Mouse (Mus musculus) naive thymus-derived CD4-positive, alpha-beta T cell, adult 2 months (primary cell): ENCODE measurements around the gene Stk11.
"Not testable (repeated sequence)": the region's sequence is repeated elsewhere in the genome, so short reads cannot be mapped to it uniquely, and the experiment has no call there.

Experiments
- DNase-seq: peaks from one replicate; pipeline ENCODE4 v3.0.0-alpha.2; 2011; ENCODE audit warnings: low read depth

Stk11 gene

GRCm38 (mm10) chr10:80157141-80157929, 41.7 kb downstream of the Stk11 start:
- no peak for DNase-seq

GRCm38 (mm10) chr10:80158307-80158986, 42.8 kb downstream of the Stk11 start:
- peak; percentile 81 for DNase-seq

- no peak for DNase-seq
These were observed 43.5 kb downstream of the Stk11 start for GRCm38 (mm10) chr10:80159021-80159560.

- DNase-seq: peak; percentile 100
These were observed 44.2 kb downstream of the Stk11 start for GRCm38 (mm10) chr10:80159561-80160454.

GRCm38 (mm10) chr10:80160455-80161371, 45.1 kb downstream of the Stk11 start:
- DNase-seq: peak; percentile 61

- no peak for DNase-seq
These were observed 46.1 kb downstream of the Stk11 start for GRCm38 (mm10) chr10:80161522-80162242.

GRCm38 (mm10) chr10:80162243-80162608, 46.6 kb downstream of the Stk11 start:
- no peak for DNase-seq

GRCm38 (mm10) chr10:80162716-80163299, 47.2 kb downstream of the Stk11 start:
- DNase-seq: peak; percentile 54

- DNase-seq: no peak
These were observed 48.1 kb downstream of the Stk11 start for GRCm38 (mm10) chr10:80163721-80164120.

GRCm38 (mm10) chr10:80164161-80164997, 48.8 kb downstream of the Stk11 start:
- no peak for DNase-seq

GRCm38 (mm10) chr10:80164998-80165344, 49.4 kb downstream of the Stk11 start:
- DNase-seq: peak; percentile 93

GRCm38 (mm10) chr10:80165392-80166128, 50.0 kb downstream of the Stk11 start, which contains the start of gene Cirbp:
Gene Cirbp (plus strand): TSS chr10:80165985.
- DNase-seq: no peak

GRCm38 (mm10) chr10:80166136-80166535, 50.5 kb downstream of the Stk11 start:
- DNase-seq: not testable (repeated sequence)

- DNase-seq: peak; percentile 99
These were observed 51.9 kb downstream of the Stk11 start for GRCm38 (mm10) chr10:80167460-80168037.

- DNase-seq: peak; percentile 89
These were observed 52.5 kb downstream of the Stk11 start for GRCm38 (mm10) chr10:80168038-80168661.

- DNase-seq: no peak
These were observed 53.5 kb downstream of the Stk11 start for GRCm38 (mm10) chr10:80169070-80169469.

- no peak for DNase-seq
These were observed 54.0 kb downstream of the Stk11 start for GRCm38 (mm10) chr10:80169651-80170050.
